Mouse (Mus musculus) olfactory bulb, adult 2 months (tissue): ENCODE data around the gene Srsf6.

ENCODE experiments used
- CTCF ChIP-seq: fragments of 200-500 bp; IDR thresholded peaks from 2 replicates; pipeline ENCODE4 v1.5.1; 2012; ENCODE audit warnings: low read depth, mild to moderate bottlenecking, low read length, moderate library complexity; ENCODE audit not compliant: insufficient read depth
- POLR2A ChIP-seq: fragments of 200-500 bp; IDR thresholded peaks from 2 replicates; pipeline ENCODE4 v1.6.1; 2012; ENCODE audit warnings: mild to moderate bottlenecking, low read depth, low read length, moderate library complexity; ENCODE audit not compliant: insufficient read depth

- TF ChIP-seq POLR2A (no peak), CTCF (peak; percentile 80; the same call in 1 of the 2 replicates)
These were observed 37.0 kb downstream of the Srsf6 start for GRCm38 (mm10) chr2:162968357-162968756.
